Mouse (Mus musculus) kidney, adult 8-10 months (tissue): ENCODE results near the gene Elp5.
"Not testable (repeated sequence)": the region's sequence is repeated elsewhere in the genome, so short reads cannot be mapped to it uniquely, and the experiment has no call there.

ENCODE experiments used
- DNase-seq, 2 experiments: peaks; one replicate each; pipeline ENCODE4 v3.0.0; 2022

The Elp5 gene

DNA sequence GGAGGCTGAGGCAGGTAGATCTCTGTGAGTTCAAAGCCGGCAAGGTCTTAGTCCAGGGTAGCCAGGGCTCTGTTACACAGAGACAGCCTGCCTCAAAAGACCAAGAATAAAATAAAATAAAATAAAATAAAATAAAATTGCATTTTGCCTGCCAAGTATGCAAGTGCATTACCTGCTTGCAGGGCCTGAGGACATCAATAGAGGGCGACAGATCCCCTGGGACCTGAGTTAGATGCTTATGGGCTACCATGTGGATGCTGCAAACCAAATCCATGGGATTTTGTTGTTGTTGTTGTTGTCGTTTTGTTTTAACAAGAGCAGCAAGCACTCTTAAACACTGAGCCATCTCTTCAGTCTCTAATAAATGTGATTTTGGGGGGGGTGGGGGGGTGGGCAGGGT, 50.1 kb downstream of the Elp5 start:
- DNase-seq = no peak

DNA sequence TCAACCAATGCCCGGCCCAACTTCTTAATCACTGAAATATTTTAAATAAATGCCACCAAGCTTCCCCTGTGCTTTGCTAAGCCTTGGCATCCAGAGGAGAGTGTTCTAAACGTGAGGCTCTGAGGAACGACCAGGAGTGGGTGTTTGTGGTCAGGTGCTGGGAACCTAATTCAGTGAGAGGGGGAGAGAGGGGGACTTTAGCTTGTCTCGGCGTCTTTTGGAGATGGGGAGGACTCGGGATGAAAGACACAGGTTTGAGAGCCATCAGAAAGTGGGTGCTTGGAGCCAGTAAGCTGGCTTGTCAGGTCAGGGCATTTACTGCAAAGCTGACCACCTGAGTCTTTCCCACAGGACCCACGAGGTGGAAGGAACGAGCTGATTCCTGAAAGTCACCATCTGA, 50.5 kb downstream of the Elp5 start:
- no peak for DNase-seq

- DNase-seq = no peak
Observed at GRCm38 (mm10) chr11:69930967-69931537, 51.3 kb downstream of the Elp5 start.

GRCm38 (mm10) chr11:69930176-69930575, 52.1 kb downstream of the Elp5 start:
- DNase-seq = not testable (repeated sequence)

DNA sequence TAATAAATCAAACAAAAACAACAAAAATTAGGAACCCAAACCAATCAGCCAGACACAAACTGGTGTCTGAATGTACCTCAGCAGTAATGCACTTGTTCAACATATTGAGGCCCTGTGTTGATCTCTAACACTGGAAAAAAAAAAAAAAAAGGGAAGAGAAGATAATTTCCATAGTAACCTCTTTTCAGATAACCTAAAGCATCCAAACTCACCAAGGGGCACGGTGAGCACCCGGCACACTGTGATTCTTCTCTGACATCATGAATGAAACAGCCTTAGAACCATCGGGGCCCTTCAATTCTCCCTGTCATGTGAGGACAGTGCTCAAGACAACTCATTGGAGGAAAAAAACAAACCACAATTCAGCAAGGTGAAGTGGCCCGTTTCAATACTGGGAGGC, 52.6 kb downstream of the Elp5 start:
- DNase-seq = no peak

DNA sequence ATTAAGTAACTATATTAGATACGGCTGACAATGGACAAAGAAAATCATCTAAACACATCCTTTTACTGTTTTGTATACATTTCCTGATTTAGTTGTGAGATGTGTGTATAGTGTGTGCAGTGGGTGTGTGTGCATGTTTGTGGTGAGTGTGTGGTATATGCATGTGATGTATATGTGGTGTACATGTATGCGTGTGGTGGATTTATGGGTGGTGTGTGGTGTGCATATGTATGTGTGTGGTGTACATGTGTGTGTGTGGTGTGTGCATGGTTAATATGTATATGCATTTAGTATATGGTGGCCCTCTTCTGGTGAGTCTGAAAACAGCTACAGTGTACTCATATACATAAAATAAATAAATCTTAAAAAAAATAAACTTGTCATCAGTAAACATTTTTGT, 54.8 kb downstream of the Elp5 start:
- no peak for DNase-seq

GRCm38 (mm10) chr11:69922796-69923195, 59.5 kb downstream of the Elp5 start:
- DNase-seq = no peak

GRCm38 (mm10) chr11:69922012-69922756, 60.1 kb downstream of the Elp5 start:
- no peak for DNase-seq

DNA sequence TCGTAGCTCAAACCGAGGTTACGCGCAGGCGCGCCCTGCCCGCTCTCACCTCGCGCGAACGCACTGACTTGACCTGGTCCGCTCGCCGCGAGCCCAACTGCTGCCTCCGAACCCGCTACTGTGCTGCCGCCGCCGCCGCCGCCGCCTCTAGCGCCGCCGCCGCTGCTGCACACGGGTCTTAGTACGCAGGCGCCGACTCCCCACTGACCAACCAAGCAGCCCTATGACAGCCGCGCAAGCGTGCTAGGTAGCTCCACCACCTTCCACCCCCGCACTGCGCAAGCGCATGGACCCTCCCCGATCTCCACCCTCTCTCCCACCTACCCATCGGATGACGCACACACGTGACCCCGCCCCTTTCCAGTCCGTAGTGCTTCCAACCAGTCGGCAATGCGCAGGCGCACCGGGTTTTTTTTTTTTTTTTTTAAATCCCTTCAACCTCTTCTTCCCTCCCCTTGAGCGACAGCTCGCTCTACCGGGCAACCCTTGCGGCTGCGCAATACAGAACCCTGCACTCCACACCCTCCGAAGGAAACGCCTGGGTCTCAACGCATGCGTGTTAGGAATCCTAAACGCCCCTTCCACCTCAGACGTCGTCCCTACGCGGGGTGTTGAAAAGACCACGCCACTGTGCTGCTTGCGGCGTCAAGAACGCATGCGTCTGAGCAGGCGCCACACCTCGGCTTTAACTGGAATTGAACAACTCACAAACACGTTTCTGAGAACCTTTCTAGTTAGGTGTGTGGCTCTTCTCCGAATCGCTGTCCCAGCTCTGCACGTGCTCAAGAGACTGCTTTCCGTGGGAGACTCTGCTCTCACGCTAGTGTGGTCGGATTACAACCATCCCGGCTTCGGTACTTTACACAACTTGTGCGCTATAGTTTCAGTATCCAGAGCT, 61.0 kb downstream of the Elp5 start, which contains the start of gene Eif5a:
Eif5a (minus strand) TSS at position 845 of the 898 bp plus-strand sequence.
- peak; percentile 100 for DNase-seq

GRCm38 (mm10) chr11:69920266-69921031, 61.9 kb downstream of the Elp5 start:
- no peak for DNase-seq

DNA sequence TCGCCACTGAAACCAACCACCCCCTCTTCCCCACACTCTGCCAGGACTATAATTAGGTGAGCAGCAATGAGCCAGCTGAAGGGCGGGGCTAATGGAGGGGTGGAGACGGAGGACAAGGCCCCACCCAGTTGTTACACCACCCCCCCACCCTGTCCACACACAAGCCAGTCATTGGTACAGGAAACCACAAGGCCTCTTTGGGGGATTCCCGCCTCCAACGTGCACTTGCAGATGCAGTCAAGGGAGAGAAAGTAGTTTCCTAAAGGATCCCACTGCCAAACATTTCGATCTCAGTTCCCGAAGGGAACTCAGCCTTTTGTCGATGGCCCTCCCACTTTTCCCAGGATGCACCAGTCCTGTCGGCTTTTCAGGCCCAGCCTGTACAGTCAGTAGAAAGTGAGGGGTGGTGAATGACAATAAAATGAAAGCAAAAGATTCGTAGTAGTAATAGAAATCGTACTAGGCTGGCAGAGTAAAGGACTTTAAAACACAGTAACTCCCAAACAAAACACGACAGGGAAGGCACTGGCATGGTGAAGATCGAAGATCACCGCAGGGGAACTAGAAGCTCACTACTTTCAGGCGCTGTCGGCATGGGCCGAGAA, 62.6 kb downstream of the Elp5 start:
- peak; percentile 84 to 88 for DNase-seq

GRCm38 (mm10) chr11:69919053-69919452, 63.3 kb downstream of the Elp5 start:
- no peak for DNase-seq
